Mouse (Mus musculus) heart, embryonic 13.5 days (tissue): ENCODE measurements around the gene Tmem117. TPM values are rescaled to one million over a fixed set of nuclear protein-coding genes. Genes with fewer than 3 reads are reported as not detected.

Experiments used
- ATAC-seq: fragments of 200-750 bp; cut with Nextera tagmentation; 2 replicates; pipeline ENCODE4 v1.8.0; 2017; ENCODE audit warnings: moderate TSS enrichment; ENCODE audit not compliant: insufficient number of reproducible peaks, low FRiP score, low TSS enrichment; ENCODE audit errors: extremely low read depth
- H3K27ac ChIP-seq: fragments of 300-500 bp; sonication (generic); replicated peaks from 2 replicates; pipeline ENCODE4 v1.5.1; 2015; ENCODE audit warnings: moderate library complexity, mild to moderate bottlenecking, inconsistent platforms
- H3K27me3 ChIP-seq: fragments of 300-500 bp; sonication (generic); replicated peaks from 2 replicates; pipeline ENCODE4 v1.6.1; 2015; ENCODE audit warnings: mild to moderate bottlenecking, inconsistent platforms
- H3K36me3 ChIP-seq: fragments of 300-500 bp; sonication (generic); 2 replicates; pipeline ENCODE4 v1.6.1; 2015; ENCODE audit warnings: mild to moderate bottlenecking, inconsistent platforms
- H3K4me1 ChIP-seq: fragments of 300-500 bp; sonication (generic); 2 replicates; pipeline ENCODE4 v1.6.1; 2015; ENCODE audit warnings: inconsistent platforms
- H3K4me2 ChIP-seq: fragments of 300-500 bp; sonication (generic); 2 replicates; pipeline ENCODE4 v1.6.1; 2015; ENCODE audit warnings: inconsistent platforms, mild to moderate bottlenecking, moderate library complexity
- H3K4me3 ChIP-seq: fragments of 300-500 bp; sonication (generic); 2 replicates; pipeline ENCODE4 v1.5.1; 2015; ENCODE audit warnings: moderate library complexity, mild to moderate bottlenecking, inconsistent platforms
- H3K9ac ChIP-seq: fragments of 300-500 bp; sonication (generic); 2 replicates; pipeline ENCODE4 v1.6.1; 2015; ENCODE audit warnings: inconsistent platforms, mild to moderate bottlenecking, moderate library complexity
- H3K9me3 ChIP-seq: fragments of 300-500 bp; sonication (generic); 2 replicates; pipeline ENCODE4 v1.6.1; 2016; ENCODE audit warnings: inconsistent platforms
- WGBS: fragments of 180-500 bp; shearing (Covaris S2); methylation state at CpG from one replicate; pipeline ENCODE4 v1.1.7; 2015; ENCODE audit warnings: mixed read lengths; 5-methylcytosine and 5-hydroxymethylcytosine counted together
- polyA plus RNA-seq: library from polyadenylated mRNA; unstranded; fragments of >200 nt; fragmentation: Nextera tagmentation; extraction: Ambion mirVana; gene quantifications from 2 replicates; pipeline ENCODE4 v1.2.1, GENCODE M21; 2015

Gene Tmem117
- polyA plus RNA-seq, 1 experiment from 2014 or later, result 1.2 TPM

DNA sequence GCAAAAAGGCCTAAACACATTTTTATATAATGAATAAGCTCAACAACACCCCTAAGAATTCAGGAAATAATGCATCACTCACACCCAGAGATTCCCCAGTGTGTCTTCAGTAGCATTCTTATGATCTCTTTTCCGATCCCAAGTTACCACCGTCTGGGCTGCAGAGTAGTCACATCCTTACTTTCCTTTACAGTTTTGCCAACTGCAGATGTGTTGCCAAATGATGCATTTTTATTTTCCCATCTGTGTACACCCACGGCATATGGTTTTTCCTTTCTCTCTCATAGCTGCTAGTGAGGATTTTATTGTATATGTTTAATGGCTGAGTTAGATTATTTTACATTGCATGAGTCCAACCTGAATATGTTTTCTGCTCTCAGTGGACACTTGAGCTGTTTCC lies 327.7 kb downstream of the Tmem117 start:
- ATAC-seq, result no peak
- H3K4me2 ChIP-seq, result no peak overlapping the region
- H3K4me1 ChIP-seq, result no peaks in the 10 kb centered on the region
- no peak overlapping the region for H3K9ac ChIP-seq
- no peak overlapping the region for H3K4me3 ChIP-seq
- no peaks in the 10 kb centered on the region for H3K9me3 ChIP-seq
- no peak overlapping the region for H3K27ac ChIP-seq
- H3K36me3 ChIP-seq, result no peaks in the 10 kb centered on the region
- WGBS, result 63% methylated on average over 3 of the region's 3 CpGs
- no peaks in the 10 kb centered on the region for H3K27me3 ChIP-seq

DNA sequence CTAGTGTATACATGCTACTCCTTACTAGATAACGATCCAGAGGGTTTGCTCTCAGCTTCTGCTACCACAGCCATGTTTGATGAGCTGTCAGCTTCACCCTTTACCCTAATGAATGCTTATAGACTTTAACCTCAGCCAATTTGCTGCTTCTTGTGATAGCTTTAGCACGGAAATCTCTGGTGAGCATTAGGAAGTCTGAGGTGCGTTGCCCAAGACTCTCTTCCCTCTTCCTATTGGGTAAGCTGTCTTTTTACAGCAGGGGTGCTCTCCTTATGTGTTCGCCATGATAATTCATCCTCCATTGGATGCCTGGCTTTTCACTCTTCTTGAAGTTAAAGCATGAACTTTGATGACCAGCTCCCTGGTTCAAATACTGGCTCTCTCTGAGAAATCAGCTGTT lies 328.2 kb downstream of the Tmem117 start:
- no peaks in the 10 kb centered on the region for H3K27me3 ChIP-seq
- H3K9ac ChIP-seq, result no peak overlapping the region
- H3K27ac ChIP-seq, result no peak overlapping the region
- 75% methylated on average over 4 of the region's 4 CpGs for WGBS
- ATAC-seq, result no peak
- no peak overlapping the region for H3K4me3 ChIP-seq
- no peaks in the 10 kb centered on the region for H3K9me3 ChIP-seq
- no peaks in the 10 kb centered on the region for H3K4me1 ChIP-seq
- H3K4me2 ChIP-seq, result no peak overlapping the region
- H3K36me3 ChIP-seq, result no peaks in the 10 kb centered on the region

DNA sequence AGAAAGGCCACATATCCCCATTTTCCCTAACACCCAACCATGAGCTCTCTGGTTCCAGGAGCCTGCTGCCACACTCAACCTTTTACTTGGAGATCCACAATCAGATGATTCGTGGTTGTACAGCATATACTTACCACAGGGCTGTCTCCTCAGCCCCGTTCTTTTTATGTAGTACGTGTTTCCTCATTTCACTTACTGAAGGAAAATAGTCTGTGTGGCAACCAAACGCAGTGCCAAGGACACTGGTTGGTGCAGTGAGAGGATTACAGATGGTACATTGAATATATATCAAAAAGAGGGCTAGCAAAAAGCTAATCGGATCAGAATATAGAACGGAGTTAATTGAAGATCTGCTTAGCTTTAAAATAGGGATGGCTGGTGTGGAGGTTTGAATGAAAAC lies 338.0 kb downstream of the Tmem117 start:
- no peak for ATAC-seq
- WGBS, result 76% methylated on average over 6 of the region's 6 CpGs

DNA sequence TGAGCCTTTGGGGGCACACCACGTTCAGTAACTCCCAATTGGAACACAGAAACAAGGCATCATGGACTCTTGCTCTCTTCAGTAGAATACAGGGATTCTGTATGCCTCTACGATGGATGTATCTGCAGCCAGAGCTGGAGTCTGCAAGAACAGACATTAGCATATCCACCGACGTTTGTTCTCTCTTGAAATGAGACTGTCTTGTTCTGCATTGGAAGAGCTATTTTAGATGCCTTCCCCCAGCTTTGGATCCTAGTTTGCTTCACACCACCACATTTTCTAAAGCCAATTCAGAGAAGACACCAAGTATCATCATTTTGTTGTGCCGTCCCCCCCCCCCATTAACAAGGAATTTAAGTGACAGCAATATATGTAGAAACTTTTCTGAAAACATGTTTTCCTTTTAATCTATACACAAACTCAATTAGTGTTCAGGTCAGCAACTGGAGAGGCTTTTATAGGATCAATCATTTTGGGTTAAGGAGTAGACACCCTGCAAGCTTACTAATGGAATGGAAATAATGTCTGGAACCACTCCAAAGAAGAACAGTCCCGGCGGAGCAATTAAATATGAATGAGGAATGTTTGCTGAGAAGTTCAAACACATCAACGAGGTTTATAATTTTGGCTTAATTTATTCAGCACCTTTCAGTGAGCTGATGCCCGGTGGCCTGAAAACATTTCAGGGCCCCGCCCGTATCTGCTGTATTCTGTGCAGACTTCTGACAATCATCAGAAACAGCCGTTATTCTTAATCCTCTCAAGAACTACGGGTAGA lies 339.6 kb downstream of the Tmem117 start:
- H3K9me3 ChIP-seq, result no peaks in the 10 kb centered on the region
- no peaks in the 10 kb centered on the region for H3K36me3 ChIP-seq
- ATAC-seq, result no peak
- H3K4me2 ChIP-seq, result no peak overlapping the region
- no peak overlapping the region for H3K27ac ChIP-seq
- H3K27me3 ChIP-seq, result no peaks in the 10 kb centered on the region
- H3K4me3 ChIP-seq, result no peak overlapping the region
- no peaks in the 10 kb centered on the region for H3K4me1 ChIP-seq
- no peak overlapping the region for H3K9ac ChIP-seq
- 73% methylated on average over 13 of the region's 13 CpGs for WGBS

More for the DNA sequence above, 338.0 kb downstream of the Tmem117 start:
- Histone ChIP-seq H3K4me2 (no peak overlapping the region), H3K27ac (no peak overlapping the region), H3K9ac (no peak overlapping the region), H3K9me3 (no peaks in the 10 kb centered on the region), H3K4me3 (no peak overlapping the region), H3K36me3 (no peaks in the 10 kb centered on the region), H3K27me3 (no peaks in the 10 kb centered on the region), H3K4me1 (no peaks in the 10 kb centered on the region)

DNA sequence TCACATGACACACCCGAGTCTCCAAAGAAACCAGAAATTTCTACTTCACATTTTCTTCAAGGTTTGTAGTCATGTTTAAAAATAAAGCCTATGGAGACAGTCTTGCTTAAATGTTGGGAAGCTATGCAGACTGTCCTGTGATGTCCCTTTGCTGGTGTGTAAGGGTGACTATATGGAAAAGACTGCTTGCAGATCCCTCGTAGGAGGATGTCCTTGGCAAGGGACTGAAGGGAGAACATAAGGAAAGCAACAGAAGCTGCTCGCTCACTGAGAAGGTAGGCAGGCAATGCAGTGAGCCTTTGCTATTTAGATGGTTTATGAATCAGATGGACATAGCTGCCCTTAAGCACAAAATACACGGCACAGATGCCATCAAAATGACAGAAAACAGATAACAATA lies 352.8 kb downstream of the Tmem117 start:
- Histone ChIP-seq H3K4me2 (no peak overlapping the region), H3K4me3 (no peak overlapping the region), H3K4me1 (no peaks in the 10 kb centered on the region), H3K36me3 (no peaks in the 10 kb centered on the region), H3K27ac (no peak overlapping the region), H3K9me3 (no peaks in the 10 kb centered on the region), H3K27me3 (no peaks in the 10 kb centered on the region), H3K9ac (no peak overlapping the region)
- 75% methylated on average over 4 of the region's 4 CpGs for WGBS
- no peak for ATAC-seq

DNA sequence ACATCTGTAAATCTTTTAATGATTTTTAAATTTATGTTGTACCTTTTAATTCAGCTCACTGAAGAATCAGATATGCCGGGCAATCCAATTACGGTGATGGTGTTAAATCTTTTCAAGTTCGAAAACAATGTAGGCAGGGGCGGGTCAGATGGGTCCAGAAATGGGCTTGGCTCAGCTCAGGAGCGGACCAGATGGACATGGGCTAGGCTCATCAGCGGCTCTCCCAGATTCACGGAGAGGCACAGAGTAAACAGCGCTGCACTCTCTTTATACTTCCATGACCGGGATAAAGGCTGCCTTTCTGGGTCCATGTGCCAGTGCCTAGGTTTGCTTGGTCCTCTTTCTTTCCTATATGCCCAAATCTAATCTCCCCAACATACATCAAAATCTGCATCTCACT lies 366.3 kb downstream of the Tmem117 start:
- H3K27me3 ChIP-seq, result no peaks in the 10 kb centered on the region
- no peaks in the 10 kb centered on the region for H3K9me3 ChIP-seq
- no peak overlapping the region for H3K27ac ChIP-seq
- H3K4me1 ChIP-seq, result no peaks in the 10 kb centered on the region
- H3K4me3 ChIP-seq, result no peak overlapping the region
- H3K9ac ChIP-seq, result no peak overlapping the region
- no peak for ATAC-seq
- WGBS, result 83% methylated on average over 9 of the region's 9 CpGs
- no peak overlapping the region for H3K4me2 ChIP-seq
- no peaks in the 10 kb centered on the region for H3K36me3 ChIP-seq

DNA sequence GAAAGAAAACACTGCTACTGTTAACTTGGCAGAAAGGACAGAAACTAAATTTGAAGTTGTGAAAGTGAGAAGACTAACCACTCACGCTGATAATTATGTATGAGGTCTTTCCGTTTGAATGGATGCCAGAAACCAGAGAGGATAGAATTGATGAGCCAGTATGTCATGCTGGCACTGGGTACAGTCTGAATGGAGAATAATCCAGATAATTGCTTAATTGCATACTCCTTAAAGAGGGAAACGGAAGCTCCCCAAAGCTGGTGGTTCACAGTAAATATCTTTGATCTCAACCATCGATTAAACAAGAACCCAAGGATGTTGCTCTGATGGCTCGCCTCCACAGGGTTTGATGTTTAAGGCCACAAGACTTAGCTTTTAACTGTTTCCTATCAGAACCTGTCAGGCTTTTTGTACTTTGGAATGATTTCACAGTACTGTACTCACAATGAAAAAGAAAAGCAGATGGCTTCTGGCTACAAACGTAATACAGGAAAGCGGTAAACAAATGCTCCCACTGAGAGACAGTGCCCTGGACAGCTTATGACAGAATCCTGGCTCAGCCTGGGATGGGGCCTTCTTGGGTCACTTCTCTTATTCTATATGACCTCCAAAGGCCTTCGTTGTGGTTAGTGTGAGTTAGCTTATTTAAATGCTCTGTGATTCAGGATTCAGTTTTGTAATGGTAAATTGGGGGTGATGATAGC lies 376.2 kb downstream of the Tmem117 start:
- no peak overlapping the region for H3K9ac ChIP-seq
- WGBS, result 69% methylated on average over 8 of the region's 8 CpGs

DNA sequence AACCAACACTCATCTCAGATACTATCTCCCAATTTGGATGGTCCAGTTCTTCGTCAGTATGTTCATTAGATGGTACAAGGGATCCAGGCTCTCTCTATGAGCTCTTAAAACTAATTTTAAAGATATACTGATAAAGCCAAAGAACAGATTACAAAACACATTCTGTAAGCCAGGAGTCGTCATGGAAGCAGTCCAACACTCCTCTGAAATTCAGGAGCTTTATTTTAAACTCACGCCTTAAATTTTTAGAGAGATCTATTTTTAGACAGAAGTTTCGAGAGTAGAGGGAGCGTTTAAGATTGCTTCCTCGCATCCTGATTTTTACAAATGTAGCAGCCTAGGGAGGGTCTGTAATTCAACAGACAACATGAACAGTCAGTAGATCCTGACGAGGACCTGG lies 393.2 kb downstream of the Tmem117 start:
- H3K9me3 ChIP-seq, result no peaks in the 10 kb centered on the region
- ATAC-seq, result no peak
- WGBS, result 59% methylated on average over 7 of the region's 7 CpGs
- no peaks in the 10 kb centered on the region for H3K36me3 ChIP-seq
- no peak overlapping the region for H3K27ac ChIP-seq
- H3K27me3 ChIP-seq, result no peaks in the 10 kb centered on the region
- no peak overlapping the region for H3K4me3 ChIP-seq
- no peak overlapping the region for H3K4me2 ChIP-seq
- H3K9ac ChIP-seq, result no peak overlapping the region
- no peaks in the 10 kb centered on the region for H3K4me1 ChIP-seq

More for the DNA sequence above, 376.2 kb downstream of the Tmem117 start:
- ATAC-seq, result no peak
- Histone ChIP-seq H3K4me2 (no peak overlapping the region), H3K27ac (no peak overlapping the region), H3K27me3 (no peaks in the 10 kb centered on the region), H3K36me3 (no peaks in the 10 kb centered on the region), H3K4me1 (no peaks in the 10 kb centered on the region), H3K4me3 (no peak overlapping the region), H3K9me3 (no peaks in the 10 kb centered on the region)

DNA sequence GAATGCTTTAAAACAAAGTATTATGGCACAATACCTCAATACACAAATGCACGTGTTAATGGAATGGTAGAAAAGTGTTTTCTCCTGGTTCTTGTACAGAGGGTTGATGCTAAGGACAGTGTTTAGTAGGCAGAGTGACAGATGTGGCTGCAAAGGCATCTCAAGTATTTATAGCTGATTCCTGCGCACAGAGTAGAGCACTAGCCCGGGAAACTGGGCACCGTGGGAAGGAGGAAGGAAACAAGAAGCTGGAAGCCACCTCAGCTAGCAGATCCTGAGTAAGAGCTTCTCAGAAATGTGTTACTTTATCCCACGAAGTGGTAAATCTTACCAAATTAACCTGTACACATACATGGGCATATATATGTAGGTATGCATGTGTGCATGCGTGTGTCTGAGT lies 395.4 kb downstream of the Tmem117 start:
- WGBS, result 51% methylated on average over 6 of the region's 6 CpGs
- ATAC-seq, result no peak
- no peaks in the 10 kb centered on the region for H3K27me3 ChIP-seq
- H3K4me3 ChIP-seq, result no peak overlapping the region
- no peak overlapping the region for H3K9ac ChIP-seq
- no peaks in the 10 kb centered on the region for H3K4me1 ChIP-seq
- no peak overlapping the region for H3K27ac ChIP-seq
- no peaks in the 10 kb centered on the region for H3K36me3 ChIP-seq
- no peaks in the 10 kb centered on the region for H3K9me3 ChIP-seq
- H3K4me2 ChIP-seq, result no peak overlapping the region

DNA sequence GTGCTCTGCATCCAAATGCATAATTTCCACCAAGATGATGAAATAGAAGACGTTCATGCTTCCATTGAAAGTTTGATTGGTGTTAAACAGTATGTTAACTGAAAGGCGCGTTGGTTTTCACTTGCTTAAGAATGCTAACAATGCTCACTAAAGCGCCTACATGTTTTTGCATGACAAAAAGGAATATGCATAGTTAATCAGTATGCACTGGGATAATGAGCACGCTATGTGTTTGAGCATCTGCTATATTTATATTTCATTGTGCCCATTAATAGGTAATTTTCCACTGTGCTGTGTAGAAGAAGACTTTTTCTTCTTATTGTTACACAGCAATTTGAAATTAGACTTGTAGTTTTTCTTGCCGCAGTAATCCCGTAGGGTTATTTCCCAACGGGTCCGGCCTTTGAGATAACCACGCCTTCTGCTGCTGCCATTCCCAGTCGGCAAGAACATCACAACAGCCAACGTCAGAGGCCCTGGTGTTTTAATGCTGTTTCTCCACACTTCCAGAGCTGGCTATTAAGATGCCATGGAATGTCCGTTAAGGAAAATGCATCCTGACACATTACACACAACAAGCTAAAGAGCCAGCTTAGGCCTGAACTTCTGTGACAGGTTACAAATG lies 399.9 kb downstream of the Tmem117 start:
- Histone ChIP-seq H3K9me3 (no peaks in the 10 kb centered on the region), H3K27ac (no peak overlapping the region), H3K36me3 (no peaks in the 10 kb centered on the region), H3K4me2 (no peak overlapping the region), H3K4me1 (no peaks in the 10 kb centered on the region), H3K27me3 (no peaks in the 10 kb centered on the region), H3K4me3 (no peak overlapping the region), H3K9ac (no peak overlapping the region)
- no peak for ATAC-seq
- 75% methylated on average over 13 of the region's 13 CpGs for WGBS

DNA sequence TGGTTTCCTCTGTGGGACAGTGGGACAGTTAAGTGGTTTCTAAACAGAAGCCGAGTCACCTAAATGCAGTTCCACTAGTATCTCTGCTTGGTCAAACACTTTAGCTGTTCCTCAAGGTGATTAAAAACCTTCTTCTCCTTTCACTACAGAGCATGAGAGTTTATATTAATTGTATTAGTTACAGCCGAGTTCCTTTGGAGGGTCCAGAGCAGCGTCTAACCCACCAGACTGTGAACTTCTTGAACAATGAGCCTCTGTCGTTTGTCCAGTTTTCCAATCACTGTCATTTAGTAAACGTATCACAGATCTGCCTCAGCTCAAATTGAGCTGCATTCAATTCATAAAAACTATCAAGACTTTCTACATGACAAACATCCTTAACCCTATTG lies 400.4 kb downstream of the Tmem117 start:
- H3K9me3 ChIP-seq, result no peaks in the 10 kb centered on the region
- H3K4me1 ChIP-seq, result no peaks in the 10 kb centered on the region
- no peak overlapping the region for H3K4me3 ChIP-seq
- no peaks in the 10 kb centered on the region for H3K27me3 ChIP-seq
- 72% methylated on average over 5 of the region's 5 CpGs for WGBS
- no peaks in the 10 kb centered on the region for H3K36me3 ChIP-seq
- no peak for ATAC-seq
- no peak overlapping the region for H3K27ac ChIP-seq
- H3K4me2 ChIP-seq, result no peak overlapping the region
- H3K9ac ChIP-seq, result no peak overlapping the region
